Comparison of ENCODE assay signal across 9 mouse cellular contexts in genomic region chr13:92736516-92737300, GRCm38 (mm10). TPM values are rescaled to one million over a fixed set of nuclear protein-coding genes. Genes with fewer than 3 reads are reported as not detected.
DNase-seq lines count a peak whose midpoint lies in the region; ATAC-seq and TF ChIP-seq lines count a peak whose summit lies in the region.
"Had no signal": no experiment of that assay in that cellular context is flagged by ENCODE, and none has a peak within 500 bp of the region (broad histone marks: within the 10 kb centered on the region; RNA-seq: fewer than 3 reads in every experiment).

No protein-coding gene starts in this region.

- H3ac ChIP-seq in myocyte (ENCODE audit: control insufficient read depth, insufficient read length) = no peak overlapping the region

- peak; percentile 25 for DNase-seq in embryo, embryonic 10 days (ENCODE audit: low spot score)
- DNase-seq in embryo, embryonic 9.5 days (ENCODE audit: extremely low spot score) = no peak
- DNase-seq in Patski (ENCODE audit: low read depth, low spot score) = peak; percentile 41
- DNase-seq in hindbrain, embryonic 11.5 days (ENCODE audit: low spot score) = peak; percentile 40
- no peak for DNase-seq in ovary, postnatal 14 days (ENCODE audit: low spot score)
- DNase-seq in kidney, postnatal 25 days = no peak
- DNase-seq in gastrocnemius, adult 18-20 months (ENCODE audit: low spot score) = no peak

- H3K9ac ChIP-seq in hindbrain, embryonic 11.5 days (ENCODE audit: low read depth, low read length) = no peak overlapping the region
- H3K9ac ChIP-seq: embryonic facial prominence, embryonic 15.5 days had no signal

- no peaks in the 10 kb centered on the region for H3K4me1 ChIP-seq in hindbrain, embryonic 11.5 days (replicated peaks; ENCODE audit: control insufficient read depth, insufficient read depth, low read length)

- no peak for TF ChIP-seq CTCF in Patski (IDR thresholded peaks at IDR 0.05)

- H3K4me3 ChIP-seq in hindbrain, embryonic 11.5 days (ENCODE audit: low read depth, low read length) = no peak overlapping the region
- H3K4me3 ChIP-seq in myocyte = no peak overlapping the region
- H3K4me3 ChIP-seq: embryonic facial prominence, embryonic 15.5 days had no signal

- TF ChIP-seq POLR2A in myocyte (IDR thresholded peaks at IDR 0.05; ENCODE audit: insufficient read length, low read depth) = no peak

- H3K27me3 ChIP-seq in Patski (no peaks in the 10 kb centered on the region), myocyte (ENCODE audit: control insufficient read depth, insufficient read depth, insufficient read length) (no peaks in the 10 kb centered on the region)
- no peaks in the 10 kb centered on the region for H3K27me3 ChIP-seq in hindbrain, embryonic 11.5 days (ENCODE audit: control insufficient read depth, insufficient read depth, low read length)
- H3K27me3 ChIP-seq: embryonic facial prominence, embryonic 15.5 days had no signal

- peak overlapping the region; percentile 39; the same call in 1 of the 2 replicates for H3K27ac ChIP-seq in hindbrain, embryonic 11.5 days (ENCODE audit: low read depth, low read length)
- H3K27ac ChIP-seq: embryonic facial prominence, embryonic 15.5 days had no signal

- peak; percentile 58 for ATAC-seq in Patski
- peak; percentile 69 for ATAC-seq in hindbrain, embryonic 11.5 days (ENCODE audit: low FRiP score)

- CTCF ChIA-PET in Patski (lab: Charles Lee) = interaction anchor here (0.7 to 2.0 kb wide), 3 partner anchors 120 to 157 kb away, joined by 3 to 8 read pairs (median 3); no protein-coding TSS in a partner anchor

- 50% methylated on average over 11 of the region's 11 CpGs for WGBS in hindbrain, embryonic 11.5 days

- no peak overlapping the region for H3K4me2 ChIP-seq in hindbrain, embryonic 11.5 days (replicated peaks; ENCODE audit: low read depth, low read length)
- peak overlapping the region; percentile 18 for H3K4me2 ChIP-seq in myocyte (ENCODE audit: low read depth)
- H3K4me2 ChIP-seq: embryonic facial prominence, embryonic 15.5 days had no signal

- POLR2A ChIA-PET in Patski (lab: Charles Lee) = interaction anchor here (0.5 kb wide), 1 partner anchor 628 kb away, joined by 4 read pairs; no protein-coding TSS in a partner anchor

- no peaks in the 10 kb centered on the region for H3K9me3 ChIP-seq in hindbrain, embryonic 11.5 days (ENCODE audit: control insufficient read depth, low read length)
- H3K9me3 ChIP-seq: embryonic facial prominence, embryonic 15.5 days had no signal

- in situ Hi-C loops in Patski (cut with MboI; ENCODE audit: low pct_unique_long_range_greater_than_20kb) = loop anchor here (25.0 kb wide), 2 partner anchors 374 to 824 kb away; partner anchors contain the start of genes Dhfr and Msh3

- no peaks in the 10 kb centered on the region for H3K36me3 ChIP-seq in hindbrain, embryonic 11.5 days (ENCODE audit: control insufficient read depth, insufficient read depth, low read length)
- no peaks in the 10 kb centered on the region for H3K36me3 ChIP-seq in myocyte (ENCODE audit: control insufficient read depth, insufficient read depth)
- H3K36me3 ChIP-seq: embryonic facial prominence, embryonic 15.5 days had no signal

- no peaks in the 10 kb centered on the region for H3K79me2 ChIP-seq in myocyte (ENCODE audit: control insufficient read depth, insufficient read depth)

TF ChIP-seq in myocyte, 11 proteins besides CTCF, POLR2A, EP300 and RAD21:
- TF ChIP-seq MYOD1 (IDR thresholded peaks at IDR 0.05; ENCODE audit: control insufficient read depth in 1 of 3, insufficient read length in 2 of 3, low read depth in 2 of 3) (peak in 2 of 3 experiments; percentile 91 to 96), SRF (IDR thresholded peaks at IDR 0.05; ENCODE audit: control insufficient read depth, insufficient read length, low read depth) (no peak), REST (IDR thresholded peaks at IDR 0.05; ENCODE audit: insufficient read depth, insufficient read length) (no peak), USF1 (IDR thresholded peaks at IDR 0.05; ENCODE audit: low read depth) (no peak), TCF12 (IDR thresholded peaks at IDR 0.05; ENCODE audit: insufficient read depth, poor library complexity, severe bottlenecking) (peak; percentile 55), MYOG (IDR thresholded peaks at IDR 0.05; ENCODE audit: control insufficient read depth in 1 of 3, insufficient read depth in 1 of 3, insufficient read length in 2 of 3, low read depth in 2 of 3) (peak; percentile 12 to 99 (median 96)), MAX (IDR thresholded peaks at IDR 0.05; ENCODE audit: low read depth) (no peak), TCF3 (IDR thresholded peaks at IDR 0.05; ENCODE audit: insufficient read length, low read depth) (peak; percentile 78)

RNA-seq across cellular contexts. Expression of gene Thbs4, which starts 57.9 kb away (rescaled TPM):
- not detected for polyA plus RNA-seq in Patski (2021)
- polyA plus RNA-seq in hindbrain, embryonic 11.5 days (2014; fragmentation: Nextera tagmentation; extraction: Ambion mirVana) = 1.7 and 2.1 TPM in 2 replicates
- not detected for polyA plus RNA-seq in myocyte (2012; fragmentation: generic; extraction: Trizol)
- 10 to 100 TPM; 50.4 to 96.5 TPM for total RNA-seq in gastrocnemius, adult 18-20 months (2021)

Comparison
In these comparisons a context has a peak if more than half of its experiments do, and no peak if none do; other contexts are left out.
1. DNase-seq: peak in embryo, embryonic 10 days (single experiment), Patski (single experiment) and hindbrain, embryonic 11.5 days (single experiment); none in embryo, embryonic 9.5 days (single experiment), ovary, postnatal 14 days (single experiment), kidney, postnatal 25 days (0 of 2) and gastrocnemius, adult 18-20 months (single experiment).